Mouse (Mus musculus): ENCODE results near the gene Zic2. TPM values are rescaled to one million over a fixed set of nuclear protein-coding genes. Genes with fewer than 3 reads are reported as not detected.

Zic2 gene
- polyA plus RNA-seq (2012; rRNA removed), result 39.5 and 44.6 TPM in 2 replicates

DNA sequence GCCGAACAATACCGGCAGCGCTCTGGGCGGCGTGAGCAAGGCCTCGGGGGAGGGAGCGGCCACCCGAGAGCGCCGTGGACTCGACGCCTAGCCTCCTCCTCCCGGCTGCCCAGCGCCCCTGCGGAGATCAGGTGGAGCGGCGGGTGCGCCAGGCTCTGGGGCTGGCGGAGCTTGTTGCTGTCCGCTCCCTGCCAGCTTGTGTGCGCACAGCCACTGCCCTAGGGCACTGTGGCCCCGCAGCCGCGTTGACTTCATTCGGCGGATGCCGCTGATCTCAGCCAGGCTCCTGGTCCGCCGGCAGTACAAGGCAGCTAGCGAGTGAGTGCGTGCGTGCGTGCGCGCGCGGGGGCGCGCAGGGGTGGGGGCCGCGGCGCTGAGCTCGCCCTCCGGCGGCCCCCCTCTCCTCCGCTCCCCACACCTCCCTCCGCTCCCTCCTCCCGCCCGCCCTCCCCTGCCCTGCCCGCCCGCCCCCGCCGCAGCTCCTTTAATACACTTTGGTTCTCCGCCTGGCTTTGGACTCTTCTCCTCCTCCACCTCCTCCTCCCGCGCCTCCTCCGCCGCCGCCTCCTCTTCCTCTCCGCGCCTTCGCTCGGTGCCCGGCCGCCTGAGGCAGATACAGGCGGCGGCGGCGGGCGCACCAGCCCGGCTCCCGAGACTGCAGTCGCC lies at the start of gene Zic2:
TSS of gene Zic2 (plus strand) at position 545 of the 666 bp plus-strand sequence.

GRCm38 (mm10) chr14:122450496-122451382 lies 24.5 kb upstream of the Zic2 start, which contains the start of gene Gm5089:
TSS of gene Gm5089 (minus strand) at chr14:122451115.

GRCm38 (mm10) chr14:122464763-122465741 lies 10.2 kb upstream of the Zic2 start, which contains the start of gene Zic5:
TSS of gene Zic5 (minus strand) at chr14:122465677.

DNA sequence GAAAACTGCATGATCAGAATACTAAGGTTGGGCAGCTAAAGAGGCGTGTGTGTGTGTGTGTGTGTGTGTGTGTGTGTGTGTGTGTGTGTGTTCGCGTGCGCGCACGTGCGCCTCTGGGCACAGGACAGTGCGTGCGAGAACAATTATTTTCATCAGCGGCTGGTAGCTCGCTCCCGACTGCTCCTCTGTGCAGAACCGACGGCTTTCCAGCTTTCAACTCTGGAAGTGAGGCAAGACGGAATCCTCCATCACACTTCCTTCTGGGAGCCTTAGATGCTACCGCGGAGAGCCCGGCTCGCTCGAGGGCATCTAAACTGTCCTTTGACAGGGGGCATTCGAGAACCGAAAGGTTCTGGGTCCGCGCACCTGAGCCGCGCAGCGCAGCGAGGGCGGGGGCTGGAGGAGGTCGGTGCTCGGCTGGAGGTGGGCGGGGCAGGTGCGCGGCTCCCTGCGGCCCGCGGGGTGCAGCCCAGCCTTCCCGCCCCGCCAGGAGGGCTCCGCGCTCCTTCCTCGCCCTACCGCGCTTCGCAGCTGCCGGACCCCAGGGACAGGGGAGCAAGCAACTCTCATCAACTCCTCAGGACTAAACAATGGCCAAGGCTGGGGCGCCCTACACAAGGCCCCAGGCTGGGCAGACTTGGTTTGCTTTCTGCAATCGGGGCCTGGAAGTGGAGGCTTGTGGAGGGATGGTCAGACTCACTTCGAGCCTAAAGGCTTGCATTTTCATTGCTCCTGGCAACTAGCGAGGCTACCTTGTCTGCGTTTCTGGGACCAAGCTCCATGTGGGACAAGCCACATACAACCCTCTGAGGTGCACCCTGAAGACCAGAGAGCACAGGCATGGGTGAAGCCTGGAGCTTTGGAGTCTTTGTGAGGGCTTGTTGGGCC lies 15.4 kb downstream of the Zic2 start, which contains the start of gene Gm10837:
TSS of gene Gm10837 (plus strand) at position 146 of the 888 bp plus-strand sequence.

Other genes with a start within 250 kb of the Zic2 start
- gene Gm5089, start 24.3 kb upstream of the Zic2 start, polyA plus RNA-seq (2012; rRNA removed), result 0.26 and 0.36 TPM in 2 replicates
- 13.3 and 24.7 TPM in 2 replicates for gene Zic5, start 9.8 kb upstream of the Zic2 start, polyA plus RNA-seq (2012; rRNA removed)
- gene Gm10837, start 15.2 kb downstream of the Zic2 start, polyA plus RNA-seq (2012; rRNA removed), result 0.06 and 0.13 TPM in 2 replicates
- 28.3 and 42.4 TPM in 2 replicates for gene Pcca, start 58.9 kb downstream of the Zic2 start, polyA plus RNA-seq (2012; rRNA removed)